Mouse (Mus musculus): ENCODE measurements at regions not wholly inside any gene's neighbourhood (a gene's known extent, or its start where the extent isn't known, plus 50 kb on each side); places are given as distances from the start of the nearest gene placed in this dataset.
A peak's percentile ranks its signal among the peaks of the same experiment; 100 is the strongest.

- DNase-seq = peak; percentile 7 to 24
Measured at GRCm38 (mm10) chr12:45929001-45929759, 854.7 kb upstream of the Stxbp6 start.
